Mouse (Mus musculus): ENCODE data around the gene Supt6.

DNA sequence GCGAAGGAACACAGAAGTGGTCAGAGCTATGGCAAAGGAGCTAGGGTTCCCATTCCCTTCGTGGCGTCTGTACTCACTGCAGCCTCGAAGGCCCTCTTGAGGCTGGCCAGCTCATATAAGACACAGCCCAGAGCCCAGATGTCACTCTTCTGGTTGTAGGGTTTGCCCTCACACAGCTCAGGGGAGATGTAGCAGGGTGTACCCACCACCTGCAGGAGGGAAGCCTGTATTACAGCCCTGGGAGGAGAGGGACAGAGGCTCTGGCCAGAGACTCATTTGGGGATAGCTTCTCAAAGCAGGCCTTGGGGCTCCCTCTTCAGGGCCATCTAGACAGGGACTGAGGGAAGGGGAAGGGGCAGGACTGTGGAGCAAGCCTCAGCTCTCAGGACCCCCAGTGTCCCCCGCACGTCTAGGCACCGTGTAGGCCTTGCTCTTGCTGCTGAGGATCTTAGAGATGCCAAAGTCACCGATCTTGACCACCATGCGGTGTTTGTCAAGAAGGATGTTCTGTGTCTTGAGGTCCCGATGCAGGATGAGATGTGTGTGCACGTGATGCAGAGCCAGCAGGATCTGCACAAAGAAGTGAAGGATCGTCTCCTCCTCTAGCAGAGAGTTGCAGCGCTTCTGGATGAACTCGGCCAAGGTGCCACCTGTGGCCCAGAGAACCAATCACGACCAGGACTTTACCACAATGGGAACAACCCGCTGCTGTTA, 73.6 kb downstream of the Supt6 start:
- no peak for TF ChIP-seq ZMIZ1 (IDR thresholded peaks at IDR 0.05; ENCODE audit: low read depth, low read length)
- no peak for TF ChIP-seq POLR2A (IDR thresholded peaks at IDR 0.05; ENCODE audit: control insufficient read depth in 1 of 2, insufficient read depth in 1 of 2, low read depth in 1 of 2, low read length in 2 of 2, poor library complexity in 1 of 2)
- no peak for TF ChIP-seq MAZ (IDR thresholded peaks at IDR 0.05; ENCODE audit: low read depth, low read length)
- TF ChIP-seq HCFC1 (IDR thresholded peaks at IDR 0.05; ENCODE audit: low read depth, low read length): no peak
- TF ChIP-seq MXI1 (IDR thresholded peaks at IDR 0.05; ENCODE audit: low read depth, low read length): no peak
- no peak for TF ChIP-seq ZNF384 (IDR thresholded peaks at IDR 0.05; ENCODE audit: low read depth, low read length)
- no peak for TF ChIP-seq EP300 (IDR thresholded peaks at IDR 0.05; ENCODE audit: low read depth in 1 of 2, low read length in 2 of 2)
- TF ChIP-seq CTCF (IDR thresholded peaks at IDR 0.05 in 2 of 3, conservative IDR thresholded peaks at IDR 0.05 in 1 of 3; ENCODE audit: control insufficient read depth in 1 of 3, insufficient read depth in 1 of 3, low read depth in 2 of 3, low read length in 3 of 3, poor library complexity in 1 of 3, severe bottlenecking in 1 of 3): peak in 1 of 3 experiments; percentile 39; a peak in 2 of 6 replicates
- no peak for TF ChIP-seq MYB (IDR thresholded peaks at IDR 0.05; ENCODE audit: low read depth, low read length)
- no peak for TF ChIP-seq CHD1 (IDR thresholded peaks at IDR 0.05; ENCODE audit: low read depth, low read length)
